Mouse (Mus musculus) ES-CJ7 (cell line): ENCODE data around the gene Timm22.

ENCODE experiments used
- DNase-seq: peaks from one replicate; pipeline ENCODE4 v3.0.0; 2011; ENCODE audit warnings: low read depth, low spot score

The Timm22 gene

GRCm38 (mm10) chr11:76406702-76407583 is at the start of gene Timm22:
Gene Timm22, plus strand, starts transcription at chr11:76406952.
- peak; percentile 99 for DNase-seq

- peak; percentile 74 for DNase-seq
These were observed 49.3 kb upstream of the Timm22 start for GRCm38 (mm10) chr11:76357464-76357863.

- DNase-seq: no peak
These were observed 48.0 kb upstream of the Timm22 start for GRCm38 (mm10) chr11:76358628-76359320.

- no peak for DNase-seq
These were observed 46.5 kb upstream of the Timm22 start for GRCm38 (mm10) chr11:76360255-76360654.

GRCm38 (mm10) chr11:76361422-76361821 is 45.3 kb upstream of the Timm22 start:
- DNase-seq: no peak

- peak; percentile 32 for DNase-seq
These were observed 43.6 kb upstream of the Timm22 start for GRCm38 (mm10) chr11:76363178-76363577.

- DNase-seq: no peak
These were observed 43.1 kb upstream of the Timm22 start for GRCm38 (mm10) chr11:76363636-76364035.

GRCm38 (mm10) chr11:76364038-76364437 is 42.7 kb upstream of the Timm22 start:
- DNase-seq: peak; percentile 41

GRCm38 (mm10) chr11:76366720-76367119 is 40.0 kb upstream of the Timm22 start:
- DNase-seq: peak; percentile 45

GRCm38 (mm10) chr11:76370491-76370890 is 36.3 kb upstream of the Timm22 start:
- DNase-seq: peak; percentile 61

GRCm38 (mm10) chr11:76372120-76372519 is 34.6 kb upstream of the Timm22 start:
- no peak for DNase-seq

GRCm38 (mm10) chr11:76372534-76372933 is 34.2 kb upstream of the Timm22 start:
- no peak for DNase-seq

GRCm38 (mm10) chr11:76374491-76375185 is 32.1 kb upstream of the Timm22 start:
- DNase-seq: peak; percentile 73

- DNase-seq: no peak
These were observed 30.3 kb upstream of the Timm22 start for GRCm38 (mm10) chr11:76376425-76376824.

- no peak for DNase-seq
These were observed 26.7 kb upstream of the Timm22 start for GRCm38 (mm10) chr11:76379921-76380544.

GRCm38 (mm10) chr11:76381201-76381885 is 25.4 kb upstream of the Timm22 start:
- peak; percentile 66 for DNase-seq

- no peak for DNase-seq
These were observed 23.9 kb upstream of the Timm22 start for GRCm38 (mm10) chr11:76382711-76383324.

GRCm38 (mm10) chr11:76384307-76384706 is 22.4 kb upstream of the Timm22 start:
- DNase-seq: no peak

- no peak for DNase-seq
These were observed 21.7 kb upstream of the Timm22 start for GRCm38 (mm10) chr11:76385017-76385416.

GRCm38 (mm10) chr11:76385746-76386145 is 21.0 kb upstream of the Timm22 start:
- DNase-seq: peak; percentile 58

- peak; percentile 76 for DNase-seq
These were observed 19.7 kb upstream of the Timm22 start for GRCm38 (mm10) chr11:76387097-76387496.
